Mouse (Mus musculus) ES-E14 (cell line): ENCODE data around the gene Arhgap17.

Experiments used
- CHD2 ChIP-seq: IDR thresholded peaks from 2 replicates; pipeline ENCODE4 v1.6.1; 2014; ENCODE audit warnings: mild to moderate bottlenecking, low read depth, low read length, inconsistent platforms
- ZC3H11A ChIP-seq: IDR thresholded peaks from 2 replicates; pipeline ENCODE4 v1.6.1; 2012; ENCODE audit warnings: low read depth, mild to moderate bottlenecking, inconsistent platforms, low read length, borderline replicate concordance

- TF ChIP-seq CHD2: no peak
- TF ChIP-seq ZC3H11A: no peak
Observed at GRCm38 (mm10) chr7:123369759-123370481, at the start of gene Arhgap17, which contains the start of gene Lcmt1.
